Mouse (Mus musculus) liver, embryonic 14.5 days (tissue): ENCODE results near the gene Spata31d1b.

Experiments
- CTCF ChIP-seq: IDR thresholded peaks from 2 replicates; pipeline ENCODE4 v1.5.1; 2016; ENCODE audit warnings: antibody characterized with exemption, low read depth, control low read depth
- EP300 ChIP-seq: IDR thresholded peaks from 2 replicates; pipeline ENCODE4 v1.6.1; 2016; ENCODE audit warnings: antibody characterized with exemption, low read depth

DNA sequence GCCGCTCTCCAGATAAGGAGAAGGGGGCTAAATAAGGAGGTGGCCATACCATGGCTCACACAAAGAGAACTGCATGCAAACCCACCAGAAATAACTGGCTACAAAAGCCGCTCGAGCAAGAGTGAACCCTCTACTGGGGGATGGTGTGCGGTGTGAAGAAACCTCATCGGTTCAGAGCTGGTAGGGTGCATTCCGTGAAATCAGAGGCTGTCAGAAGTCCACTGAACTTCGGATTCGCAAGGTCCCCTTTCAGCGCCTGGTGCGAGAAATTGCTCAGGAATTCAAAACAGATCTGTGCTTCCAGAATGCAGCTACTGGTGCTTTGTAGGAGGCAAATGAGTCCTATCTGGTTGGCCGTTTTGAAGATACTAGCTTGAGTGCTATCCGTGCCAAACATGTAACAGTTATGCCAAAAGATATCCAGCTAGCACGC is 23.7 kb upstream of the Spata31d1b start:
- TF ChIP-seq EP300 = 0 out of 2 replicates have a peak, but pooled peaks have one; percentile 25
- no peak for TF ChIP-seq CTCF
